Mouse (Mus musculus) G1E (cell line): Measurements from ENCODE around the gene Krr1.
"Not testable (repeated sequence)": the region's sequence is repeated elsewhere in the genome, so short reads cannot be mapped to it uniquely, and the experiment has no call there.

Experiments
- CTCF ChIP-seq: IDR thresholded peaks from 2 replicates; pipeline ENCODE4 v1.5.1; 2012; ENCODE audit warnings: low read depth, low read length, inconsistent platforms, mixed read lengths
- GATA1 ChIP-seq: IDR thresholded peaks from 2 replicates; pipeline ENCODE4 v1.6.1; 2012; ENCODE audit warnings: borderline replicate concordance, low read length, inconsistent platforms, mixed read lengths
- TAL1 ChIP-seq: conservative IDR thresholded peaks from 2 replicates; pipeline ENCODE4 v1.6.1; 2012; ENCODE audit warnings: low read depth, low read length, inconsistent platforms, mixed read lengths

- TF ChIP-seq CTCF, TAL1, GATA1: not testable (repeated sequence)
These were observed 37.0 kb downstream of the Krr1 start for GRCm38 (mm10) chr10:112009511-112009910.
